ENCODE assay signal across 32 mouse cellular contexts in the genomic region with DNA sequence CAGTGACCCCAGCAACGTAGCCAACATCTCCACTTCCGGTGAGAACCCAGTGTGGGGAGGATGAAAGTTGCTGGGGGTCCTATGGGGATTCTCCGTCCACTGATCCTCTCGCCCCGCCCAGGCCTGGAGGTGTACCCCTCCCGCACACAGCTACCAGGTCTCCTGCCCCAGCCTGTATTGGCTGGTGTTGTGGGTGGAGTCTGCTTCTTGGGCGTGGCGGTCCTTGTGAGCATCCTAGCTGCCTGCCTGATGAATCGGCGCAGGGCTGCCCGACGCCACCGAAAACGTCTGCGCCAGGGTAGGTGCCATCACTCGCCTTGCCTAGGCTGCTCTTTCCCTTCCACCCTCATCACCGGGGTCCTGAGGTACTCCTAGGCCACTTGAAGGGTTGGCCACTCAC. TPM values are rescaled to one million over a fixed set of nuclear protein-coding genes. Genes with fewer than 3 reads are reported as not detected.
"Had no signal": no experiment of that assay in that cellular context is flagged by ENCODE, and none has a peak within 500 bp of the region (broad histone marks: within the 10 kb centered on the region; RNA-seq: fewer than 3 reads in every experiment).

No protein-coding gene starts in this region.

- H3K4me2 ChIP-seq: heart, embryonic 11.5 days; heart, embryonic 13.5 days; heart, embryonic 15.5 days; hindbrain, embryonic 13.5 days; hindbrain, embryonic 15.5 days; intestine, embryonic 15.5 days; limb, embryonic 12.5 days; liver, embryonic 11.5 days; liver, embryonic 13.5 days; liver, embryonic 15.5 days had no signal

- ATAC-seq: inflammation-experienced regulatory T-cells, adult 6 months; intestine, embryonic 15.5 days; intestine, postnatal 0 days had no signal

- H3K9ac ChIP-seq: heart, embryonic 13.5 days; heart, embryonic 15.5 days; hindbrain, embryonic 13.5 days; hindbrain, embryonic 15.5 days; intestine, embryonic 15.5 days; limb, embryonic 12.5 days; liver, embryonic 13.5 days; liver, embryonic 15.5 days had no signal

- DNase-seq: gastrocnemius, postnatal 10 days; gastrocnemius, postnatal 25 days; heart, adult 2 months; heart, postnatal 14 days; heart, postnatal 36 days; kidney, adult 18-20 months; kidney, adult 8-10 months; kidney, postnatal 10 days; kidney, postnatal 25 days; kidney, postnatal 4 days; liver; liver, embryonic 13.5 days had no signal

- H3K27ac ChIP-seq: gastrocnemius, adult 2 months; heart, adult 2 months; heart, embryonic 13.5 days; heart, embryonic 15.5 days; hindbrain, embryonic 13.5 days; hindbrain, embryonic 15.5 days; intestine, embryonic 15.5 days; layer of hippocampus, adult 2 months; left cerebral cortex, adult 2 months; limb, embryonic 10.5 days; limb, embryonic 12.5 days; liver, embryonic 13.5 days; liver, embryonic 15.5 days had no signal

- H3K36me3 ChIP-seq: heart, embryonic 13.5 days; heart, embryonic 15.5 days; liver, embryonic 13.5 days; liver, embryonic 15.5 days had no signal

- H3K27me3 ChIP-seq: intestine, embryonic 15.5 days had no signal

- H3K4me3 ChIP-seq: gastrocnemius, adult 2 months; heart, adult 2 months; heart, embryonic 13.5 days; heart, embryonic 15.5 days; hindbrain, embryonic 13.5 days; hindbrain, embryonic 15.5 days; intestine, embryonic 15.5 days; layer of hippocampus, adult 2 months; left cerebral cortex, adult 2 months; limb, embryonic 10.5 days; limb, embryonic 12.5 days; liver, embryonic 13.5 days; liver, embryonic 15.5 days had no signal

- H3K9me3 ChIP-seq: heart, embryonic 13.5 days; heart, embryonic 15.5 days; hindbrain, embryonic 13.5 days; hindbrain, embryonic 15.5 days; intestine, embryonic 15.5 days; limb, embryonic 10.5 days; limb, embryonic 12.5 days; liver, embryonic 13.5 days; liver, embryonic 15.5 days had no signal

RNA-seq across cellular contexts. Expression of a gene that starts 14.4 kb away (rescaled TPM):
- total RNA-seq: granulocyte monocyte progenitor cell, adult 5-6 weeks had no signal

RNA-seq across cellular contexts. Expression of a gene that starts 20.9 kb away (rescaled TPM):
- total RNA-seq: granulocyte monocyte progenitor cell, adult 5-6 weeks; hematopoietic stem cell, adult 5-6 weeks; layer of hippocampus, postnatal 25 days had no signal
- polyA plus RNA-seq: hindbrain, embryonic 13.5 days had no signal

RNA-seq across cellular contexts. Expression of a gene that starts 24.6 kb away (rescaled TPM):
- total RNA-seq: gastrocnemius, adult 2 months; gastrocnemius, postnatal 25 days had no signal

RNA-seq across cellular contexts. Expression of a gene that starts 59.7 kb away (rescaled TPM):
- total RNA-seq: gastrocnemius, adult 2 months; gastrocnemius, postnatal 10 days; gastrocnemius, postnatal 25 days; gastrocnemius, postnatal 4 days; granulocyte monocyte progenitor cell, adult 5-6 weeks; heart, adult 2 months; heart, postnatal 36 days; hematopoietic stem cell, adult 5-6 weeks had no signal
- polyA plus RNA-seq: heart, adult 2 months; heart, embryonic 11.5 days; hindbrain, embryonic 11.5 days; inflammation-experienced regulatory T-cells, adult 6 months; limb, embryonic 10.5 days; limb, embryonic 12.5 days; liver, embryonic 11.5 days; liver, embryonic 13.5 days; liver, embryonic 15.5 days had no signal
